Mouse (Mus musculus): ENCODE measurements around the gene Axin1.
"Not testable (repeated sequence)": the region's sequence is repeated elsewhere in the genome, so short reads cannot be mapped to it uniquely, and the experiment has no call there.

Gene Axin1

DNA sequence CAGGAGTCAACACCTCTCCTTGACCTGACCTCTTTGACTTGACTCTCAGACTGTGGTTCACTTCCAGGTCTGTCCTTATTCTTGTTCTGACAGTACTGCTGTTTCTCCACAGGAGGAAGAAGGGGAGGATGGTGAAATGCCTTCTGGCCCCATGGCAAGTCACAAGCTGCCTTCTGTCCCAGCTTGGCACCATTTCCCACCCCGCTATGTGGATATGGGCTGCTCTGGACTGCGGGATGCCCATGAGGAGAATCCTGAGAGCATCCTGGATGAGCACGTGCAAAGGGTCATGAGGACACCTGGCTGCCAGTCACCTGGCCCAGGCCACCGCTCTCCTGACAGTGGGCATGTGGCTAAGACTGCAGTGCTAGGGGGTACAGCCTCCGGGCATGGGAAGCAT, 49.1 kb downstream of the Axin1 start:
- in situ Hi-C loops (cut with MboI, MseI), result no loop called here

GRCm38 (mm10) chr17:26188091-26188805, 49.8 kb downstream of the Axin1 start:
- in situ Hi-C loops (cut with MboI, MseI), result no loop called here

GRCm38 (mm10) chr17:26191486-26191885, 53.0 kb downstream of the Axin1 start:
- in situ Hi-C loops (cut with MboI, MseI), result not testable (repeated sequence)

DNA sequence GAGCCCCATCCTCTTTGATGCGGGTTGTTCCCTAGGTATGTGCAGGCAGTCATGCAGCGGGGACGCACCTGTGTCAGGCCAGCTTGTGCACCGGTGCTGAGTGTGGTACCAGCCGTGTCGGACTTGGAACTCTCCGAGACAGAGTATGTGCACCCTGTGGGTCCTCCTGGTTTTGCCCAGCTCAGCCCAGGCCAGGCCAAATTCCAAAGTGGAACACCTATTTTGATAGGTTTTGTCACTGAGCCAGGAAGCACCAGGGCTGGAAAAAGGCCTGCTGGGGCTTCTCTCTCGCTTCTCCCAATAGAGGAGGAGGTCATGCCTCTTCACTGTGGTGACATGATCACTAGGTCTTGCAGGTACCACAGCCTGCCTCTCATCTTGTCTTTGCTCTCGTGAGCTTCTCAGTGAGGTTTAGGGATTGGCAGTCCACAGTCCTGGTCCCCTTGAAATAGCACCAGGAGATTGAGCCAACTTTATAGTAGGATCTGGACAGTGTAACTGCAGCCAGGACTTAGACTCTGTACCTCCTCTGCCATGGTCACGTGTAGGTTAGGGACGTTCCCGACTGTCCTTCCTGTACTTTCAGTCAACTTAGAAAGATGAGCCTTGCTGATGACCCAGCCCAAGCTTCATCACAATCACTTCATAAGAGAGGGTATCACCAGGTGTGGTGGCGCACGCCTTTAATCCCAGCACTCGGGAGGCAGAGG, 54.1 kb downstream of the Axin1 start:
- in situ Hi-C loops (cut with MboI, MseI), result no loop called here

DNA sequence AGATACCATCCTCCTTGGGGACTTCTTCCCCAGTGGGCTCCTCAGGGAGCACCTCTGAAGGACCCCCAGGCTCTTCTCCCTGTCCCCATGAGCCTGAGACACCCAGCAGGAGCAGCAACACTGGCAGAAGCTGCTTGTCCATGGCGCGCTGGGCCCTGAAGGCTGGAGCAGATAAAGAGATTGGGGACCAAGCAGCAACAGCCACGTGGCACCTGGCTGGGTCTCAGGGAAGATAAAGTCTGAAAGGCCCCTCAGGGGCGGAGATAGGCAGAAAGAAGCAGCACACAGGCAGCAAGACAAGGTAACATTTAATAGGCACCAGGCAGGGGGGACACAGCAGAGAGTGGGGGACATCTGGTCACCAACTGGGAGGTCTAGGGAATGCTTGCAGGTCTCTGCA, 60.4 kb downstream of the Axin1 start, which contains the start of gene Pdia2:
TSS of gene Pdia2 (minus strand) at position 196 of the 400 bp plus-strand sequence.
- in situ Hi-C loops (cut with MboI, MseI), result no loop called here

GRCm38 (mm10) chr17:26200831-26201705, 62.6 kb downstream of the Axin1 start:
- in situ Hi-C loops (cut with MboI, MseI), result no loop called here

GRCm38 (mm10) chr17:26201998-26202397, 63.5 kb downstream of the Axin1 start:
- in situ Hi-C loops (cut with MboI, MseI), result no loop called here

DNA sequence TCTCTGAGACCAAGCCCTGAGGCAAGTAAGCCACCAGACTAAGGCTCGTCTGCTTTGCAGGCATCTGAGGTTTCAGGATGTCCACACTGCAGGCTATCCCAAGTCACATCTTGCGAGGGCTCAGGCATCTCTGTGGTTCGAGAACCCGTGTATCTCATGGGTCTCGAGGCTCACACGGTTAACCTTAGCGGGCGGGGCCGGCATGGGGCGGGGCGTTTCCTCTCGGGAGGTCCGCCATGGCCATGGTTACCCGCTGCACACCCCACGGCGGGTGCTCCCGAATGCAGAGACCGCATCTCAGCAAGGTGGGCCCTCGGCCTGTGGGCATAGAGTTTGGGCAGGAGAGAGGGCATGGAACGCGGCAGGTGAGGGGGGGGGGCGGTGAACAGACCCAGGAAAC, 64.2 kb downstream of the Axin1 start, which contains the start of gene Rgs11:
TSS of gene Rgs11 (plus strand) at position 215 of the 400 bp plus-strand sequence.
- in situ Hi-C loops (cut with MboI, MseI), result no loop called here

GRCm38 (mm10) chr17:26203321-26203811, 64.9 kb downstream of the Axin1 start:
- in situ Hi-C loops (cut with MboI, MseI), result no loop called here

DNA sequence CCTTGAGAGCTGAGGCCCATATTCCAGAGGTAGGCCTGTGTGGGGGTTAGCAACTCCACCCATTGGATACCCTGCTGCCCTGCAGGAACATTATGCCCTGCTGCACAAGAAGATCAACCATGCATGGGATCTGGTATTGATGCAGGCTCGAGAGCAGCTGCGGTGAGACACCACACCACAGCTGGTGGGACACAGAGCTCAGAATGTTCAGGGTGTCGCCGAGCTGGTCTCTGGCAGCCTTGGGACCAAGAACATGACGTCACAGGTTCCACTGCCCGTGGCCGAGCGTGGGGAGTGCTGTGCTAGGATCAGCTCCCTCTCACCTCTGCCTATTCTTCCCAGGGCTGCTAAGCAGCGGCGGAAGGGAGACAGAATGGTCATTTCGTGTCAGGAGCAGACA, 66.3 kb downstream of the Axin1 start:
- in situ Hi-C loops (cut with MboI, MseI), result no loop called here

- in situ Hi-C loops (cut with MboI, MseI), result no loop called here
These were observed 67.9 kb downstream of the Axin1 start for GRCm38 (mm10) chr17:26206392-26206791.

- in situ Hi-C loops (cut with MboI, MseI), result no loop called here
These were observed 69.2 kb downstream of the Axin1 start, which contains the start of gene Arhgdig for GRCm38 (mm10) chr17:26207686-26208085. Gene Arhgdig (minus strand): TSS chr17:26207786.

DNA sequence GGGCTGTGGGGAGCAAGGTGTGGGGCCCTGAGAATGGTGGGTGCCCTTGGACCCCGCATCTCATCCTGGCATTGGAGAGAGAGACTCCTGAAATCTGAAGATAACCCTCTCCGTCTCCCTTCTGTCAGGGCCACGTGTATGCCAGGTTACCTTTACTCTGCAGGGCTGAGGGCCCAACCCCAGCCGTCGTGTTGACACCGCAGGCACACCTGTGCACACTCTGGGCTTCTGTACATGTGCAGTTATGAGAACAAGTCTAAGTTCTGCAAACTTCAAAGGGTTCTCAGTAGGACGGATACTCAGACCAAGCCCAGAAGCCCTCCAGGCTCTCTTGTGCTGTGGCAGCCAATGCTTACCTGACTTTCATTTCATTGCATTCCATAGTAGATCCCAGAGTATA, 73.8 kb downstream of the Axin1 start:
- in situ Hi-C loops (cut with MboI, MseI), result no loop called here

- in situ Hi-C loops (cut with MboI, MseI), result no loop called here
These were observed 74.2 kb downstream of the Axin1 start for GRCm38 (mm10) chr17:26212681-26213080.

DNA sequence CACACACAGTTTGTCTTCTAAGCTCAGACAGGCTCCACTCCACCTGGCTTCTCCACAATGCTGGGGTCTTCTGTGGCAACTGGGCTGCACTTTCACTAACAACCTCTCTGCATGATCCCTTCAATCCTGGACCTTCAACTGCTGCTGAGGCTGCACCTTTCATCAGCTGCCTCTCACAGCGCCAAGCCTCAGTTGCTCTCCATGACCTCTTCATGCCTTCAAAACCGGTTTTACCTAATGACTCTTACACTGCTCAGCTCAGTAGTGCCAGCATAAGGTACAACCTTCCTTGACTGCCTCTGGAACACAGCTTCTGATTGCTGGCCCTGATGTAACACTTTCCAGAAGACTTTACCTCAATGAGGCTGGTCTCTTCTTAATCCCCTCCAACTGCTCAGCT, 83.0 kb downstream of the Axin1 start:
- in situ Hi-C loops (cut with MboI, MseI), result loop anchor here (10.0 kb wide), 1 partner anchor 737 kb away; no protein-coding TSS in a partner anchor

DNA sequence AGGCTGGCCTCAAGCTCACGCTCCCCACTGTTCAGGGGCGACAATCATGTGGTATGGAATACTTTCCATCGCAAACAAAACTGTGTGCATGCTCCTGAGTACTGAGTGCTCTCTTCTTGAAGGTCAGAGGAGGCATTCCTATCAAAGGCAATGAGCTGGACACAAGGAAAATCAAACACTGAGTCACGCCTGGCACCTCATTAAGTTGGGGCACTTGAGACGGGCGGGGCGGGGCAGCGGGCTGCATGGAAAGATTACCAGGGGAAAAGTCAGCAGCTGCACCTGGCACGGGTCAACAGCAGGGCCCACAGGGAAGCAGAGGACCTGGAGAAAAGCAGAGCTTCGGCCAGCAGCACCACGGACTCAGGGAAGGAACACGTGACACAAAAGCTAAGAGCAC, 86.7 kb downstream of the Axin1 start:
- in situ Hi-C loops (cut with MboI, MseI), result loop anchor here (10.0 kb wide), 1 partner anchor 740 kb away; no protein-coding TSS in a partner anchor

DNA sequence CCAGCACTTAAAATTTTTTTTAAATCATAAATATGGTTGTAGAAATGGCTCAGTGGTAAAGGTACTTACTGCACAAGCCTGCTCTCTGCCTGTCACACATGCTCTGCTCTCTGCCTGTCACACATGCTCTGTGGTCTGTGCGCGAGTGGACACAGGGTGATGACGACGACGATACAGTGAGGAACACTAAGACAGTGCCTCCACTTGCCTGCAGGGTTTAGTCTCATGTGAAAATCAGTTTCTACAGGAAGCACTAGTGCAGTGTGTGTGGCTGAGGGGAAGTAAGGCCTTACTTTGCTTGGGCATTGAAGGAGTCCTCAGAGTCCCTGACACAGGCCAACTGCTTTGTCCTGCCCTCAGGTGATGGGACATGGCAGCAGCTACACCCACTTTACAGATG, 91.3 kb downstream of the Axin1 start:
- in situ Hi-C loops (cut with MboI, MseI), result loop anchor here (10.0 kb wide), 1 partner anchor 745 kb away; no protein-coding TSS in a partner anchor

DNA sequence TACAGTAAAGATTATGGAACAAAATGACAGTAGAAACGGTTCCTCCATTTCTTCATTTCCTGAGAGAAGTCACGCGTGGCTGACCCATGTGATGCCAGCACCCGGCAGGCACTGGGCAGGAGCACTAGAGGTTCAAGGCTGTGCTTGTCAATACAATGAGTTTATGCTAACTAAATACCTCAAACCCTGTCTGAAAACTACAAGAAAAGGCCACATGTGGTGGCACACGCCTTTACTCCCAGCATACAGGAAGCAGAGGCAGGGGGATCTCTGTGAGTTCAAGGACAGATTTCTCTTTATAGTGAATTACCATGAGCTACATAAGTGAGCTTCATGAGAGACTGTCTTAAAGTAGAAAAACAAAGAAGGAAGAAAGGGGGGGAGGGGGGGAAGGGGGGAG, 92.7 kb downstream of the Axin1 start:
- in situ Hi-C loops (cut with MboI, MseI), result no loop called here

- in situ Hi-C loops (cut with MboI, MseI), result no loop called here
These were observed 94.4 kb downstream of the Axin1 start for GRCm38 (mm10) chr17:26232863-26233262.

- in situ Hi-C loops (cut with MboI, MseI), result no loop called here
These were observed 95.9 kb downstream of the Axin1 start for GRCm38 (mm10) chr17:26234386-26234785.

GRCm38 (mm10) chr17:26235077-26235815, 96.8 kb downstream of the Axin1 start:
- in situ Hi-C loops (cut with MboI, MseI), result no loop called here
